Mouse (Mus musculus) spleen, adult 2 months (tissue): Measurements from ENCODE around the gene 1190005I06Rik. TPM values are rescaled to one million over a fixed set of nuclear protein-coding genes. Genes with fewer than 3 reads are reported as not detected.

Experiments used
- DNase-seq, 2 experiments: peaks; one replicate each; pipeline versions ENCODE4 v3.0.0 to v3.0.0-alpha.2; 2012 to 2021; ENCODE audit warnings: low spot score in 2 of 2, low read depth in 1 of 2
- H3K27ac ChIP-seq: fragments of 200-500 bp; 2 replicates; pipeline ENCODE4 v1.5.1; 2012; ENCODE audit warnings: low read length, inconsistent platforms; ENCODE audit not compliant: insufficient read depth
- H3K27me3 ChIP-seq: fragments of 200-500 bp; 2 replicates; pipeline ENCODE4 v1.6.1; 2012; ENCODE audit warnings: mild to moderate bottlenecking, moderate library complexity, low read length, inconsistent platforms; ENCODE audit not compliant: control insufficient read depth, insufficient read depth
- H3K36me3 ChIP-seq: fragments of 200-500 bp; 2 replicates; pipeline ENCODE4 v1.6.1; 2012; ENCODE audit warnings: mild to moderate bottlenecking, low read length, inconsistent platforms; ENCODE audit not compliant: control insufficient read depth, insufficient read depth
- H3K4me1 ChIP-seq: fragments of 200-500 bp; 2 replicates; pipeline ENCODE4 v1.6.1; 2011; ENCODE audit warnings: inconsistent platforms; ENCODE audit not compliant: control insufficient read depth, insufficient read depth, insufficient read length
- H3K4me3 ChIP-seq: fragments of 200-500 bp; 2 replicates; pipeline ENCODE4 v1.5.1; 2011; ENCODE audit warnings: mild to moderate bottlenecking, inconsistent platforms; ENCODE audit not compliant: insufficient read depth, insufficient read length; ENCODE audit errors: extremely low read depth
- CTCF ChIP-seq: fragments of 200-500 bp; IDR thresholded peaks from 2 replicates; pipeline ENCODE4 v1.5.1; 2011; ENCODE audit warnings: mild to moderate bottlenecking, inconsistent platforms; ENCODE audit not compliant: insufficient read depth, insufficient read length, insufficient replicate concordance; ENCODE audit errors: extremely low read depth
- POLR2A ChIP-seq: fragments of 200-500 bp; IDR thresholded peaks from 2 replicates; pipeline ENCODE4 v1.6.1; 2011; ENCODE audit warnings: low read depth, low read length, inconsistent platforms
- WGBS: fragments of 180-500 bp; shearing (Covaris S2); methylation state at CpG from one replicate; pipeline ENCODE4 v1.1.7; 2018; 5-methylcytosine and 5-hydroxymethylcytosine counted together
- polyA plus RNA-seq: library from polyadenylated mRNA; depleted of rRNA; stranded (reverse); fragments of >200 nt; gene quantifications from 2 replicates; pipeline ENCODE4 v1.2.3, GENCODE M21; 2012

The 1190005I06Rik gene
- polyA plus RNA-seq, 1 experiment = 0.42 TPM

DNA sequence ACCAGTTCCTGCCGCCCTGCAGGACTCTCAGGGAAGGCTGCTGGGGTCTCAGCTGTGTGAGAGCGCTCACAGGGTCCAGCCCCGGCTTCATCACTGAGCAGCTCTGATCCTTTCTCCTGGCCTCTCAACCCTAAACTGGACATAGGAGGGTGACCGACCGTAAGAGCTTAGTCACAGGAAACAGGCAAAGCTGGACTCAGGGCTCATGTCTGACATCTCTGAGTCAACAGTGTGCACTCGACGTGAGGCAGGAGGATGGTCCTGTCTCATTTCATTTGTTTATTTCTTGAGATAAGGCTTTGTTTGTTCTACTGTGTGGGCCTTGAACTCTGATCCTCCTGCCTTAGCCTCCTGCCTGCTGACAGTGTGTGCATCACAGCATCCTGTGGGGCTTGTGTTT is 27.0 kb downstream of the 1190005I06Rik start:
- H3K4me1 ChIP-seq = no peaks in the 10 kb centered on the region
- no peaks in the 10 kb centered on the region for H3K27me3 ChIP-seq
- no peak for DNase-seq
- TF ChIP-seq POLR2A = no peak
- TF ChIP-seq CTCF = no peak
- no peak overlapping the region for H3K27ac ChIP-seq
- H3K36me3 ChIP-seq = no peaks in the 10 kb centered on the region
- 85% methylated on average over 7 of the region's 7 CpGs for WGBS
- H3K4me3 ChIP-seq = no peak overlapping the region

DNA sequence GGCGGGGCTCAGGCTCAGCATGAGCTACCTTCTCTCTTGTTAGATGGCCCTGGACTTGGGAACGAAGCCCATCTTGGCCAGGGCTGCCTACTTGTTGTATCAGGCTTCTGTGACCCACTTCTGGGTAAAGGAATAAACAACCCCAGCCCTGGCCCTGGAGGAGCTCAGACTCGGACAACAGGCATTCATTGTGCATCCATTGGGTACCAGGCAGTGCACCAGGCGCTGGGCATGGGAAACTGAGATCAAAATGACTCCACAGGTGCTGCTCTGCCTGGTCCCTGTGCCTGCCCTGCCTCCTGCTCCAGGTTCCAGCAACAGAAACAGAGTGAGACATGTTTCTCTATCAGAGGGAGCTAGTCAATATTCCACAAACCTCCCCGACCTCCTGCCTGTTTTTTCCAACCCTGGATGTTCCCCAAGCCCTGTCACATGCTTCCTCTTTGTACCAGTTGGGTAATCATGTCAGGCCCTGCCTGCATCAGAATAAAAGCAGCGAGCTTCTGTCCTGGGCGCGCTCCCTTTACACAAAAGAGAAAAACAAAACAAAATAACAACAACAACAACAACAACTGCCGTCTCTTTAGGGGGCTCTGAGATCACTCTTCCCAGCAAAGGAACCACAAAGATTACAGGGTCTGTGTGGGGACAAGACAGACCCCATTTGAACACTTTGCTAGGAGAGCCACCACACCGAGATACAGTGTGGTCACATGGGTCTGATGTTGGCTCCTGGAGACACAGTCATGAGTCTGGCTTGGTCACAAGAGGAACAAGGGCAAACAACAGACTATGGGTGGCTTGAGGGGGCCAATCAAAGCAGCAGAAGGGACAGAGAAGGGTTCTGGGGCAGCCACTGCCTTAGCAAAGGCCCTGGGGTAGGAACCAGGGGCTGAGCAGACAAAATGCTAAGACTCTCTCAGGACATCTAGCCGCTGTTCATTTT is 27.9 kb downstream of the 1190005I06Rik start:
- no peaks in the 10 kb centered on the region for H3K27me3 ChIP-seq
- no peaks in the 10 kb centered on the region for H3K36me3 ChIP-seq
- no peak for DNase-seq
- 72% methylated on average over 11 of the region's 11 CpGs for WGBS
- no peak overlapping the region for H3K27ac ChIP-seq
- no peak overlapping the region for H3K4me3 ChIP-seq
- TF ChIP-seq POLR2A (no peak), CTCF (no peak)
- H3K4me1 ChIP-seq = no peaks in the 10 kb centered on the region

DNA sequence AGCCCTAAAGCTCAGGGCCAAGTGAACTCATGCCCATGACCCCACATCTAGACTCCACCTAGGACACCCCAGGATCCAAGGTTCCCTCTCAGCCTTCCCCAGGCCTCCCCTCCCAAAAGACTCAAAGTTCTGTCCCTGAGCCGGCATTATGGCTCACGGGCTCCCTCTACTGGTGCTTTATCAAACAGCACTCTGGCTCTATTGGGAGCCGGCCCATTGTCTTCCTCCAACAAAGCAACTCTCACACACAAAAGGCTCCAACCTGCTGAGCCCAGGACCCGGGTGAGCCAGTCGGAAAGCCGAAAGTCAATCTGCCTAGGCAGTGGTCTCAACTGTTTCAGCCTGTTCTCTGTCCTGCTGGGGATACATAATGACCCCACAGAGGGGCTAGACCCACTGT is 29.3 kb downstream of the 1190005I06Rik start:
- H3K36me3 ChIP-seq = no peaks in the 10 kb centered on the region
- no peaks in the 10 kb centered on the region for H3K27me3 ChIP-seq
- TF ChIP-seq POLR2A = no peak
- peak; percentile 77; the same call in 1 of the 2 replicates for TF ChIP-seq CTCF
- no peak overlapping the region for H3K27ac ChIP-seq
- DNase-seq = peak; percentile 25 to 56
- no peak overlapping the region for H3K4me3 ChIP-seq
- WGBS = 1% methylated on average over 6 of the region's 6 CpGs
- H3K4me1 ChIP-seq = no peaks in the 10 kb centered on the region

DNA sequence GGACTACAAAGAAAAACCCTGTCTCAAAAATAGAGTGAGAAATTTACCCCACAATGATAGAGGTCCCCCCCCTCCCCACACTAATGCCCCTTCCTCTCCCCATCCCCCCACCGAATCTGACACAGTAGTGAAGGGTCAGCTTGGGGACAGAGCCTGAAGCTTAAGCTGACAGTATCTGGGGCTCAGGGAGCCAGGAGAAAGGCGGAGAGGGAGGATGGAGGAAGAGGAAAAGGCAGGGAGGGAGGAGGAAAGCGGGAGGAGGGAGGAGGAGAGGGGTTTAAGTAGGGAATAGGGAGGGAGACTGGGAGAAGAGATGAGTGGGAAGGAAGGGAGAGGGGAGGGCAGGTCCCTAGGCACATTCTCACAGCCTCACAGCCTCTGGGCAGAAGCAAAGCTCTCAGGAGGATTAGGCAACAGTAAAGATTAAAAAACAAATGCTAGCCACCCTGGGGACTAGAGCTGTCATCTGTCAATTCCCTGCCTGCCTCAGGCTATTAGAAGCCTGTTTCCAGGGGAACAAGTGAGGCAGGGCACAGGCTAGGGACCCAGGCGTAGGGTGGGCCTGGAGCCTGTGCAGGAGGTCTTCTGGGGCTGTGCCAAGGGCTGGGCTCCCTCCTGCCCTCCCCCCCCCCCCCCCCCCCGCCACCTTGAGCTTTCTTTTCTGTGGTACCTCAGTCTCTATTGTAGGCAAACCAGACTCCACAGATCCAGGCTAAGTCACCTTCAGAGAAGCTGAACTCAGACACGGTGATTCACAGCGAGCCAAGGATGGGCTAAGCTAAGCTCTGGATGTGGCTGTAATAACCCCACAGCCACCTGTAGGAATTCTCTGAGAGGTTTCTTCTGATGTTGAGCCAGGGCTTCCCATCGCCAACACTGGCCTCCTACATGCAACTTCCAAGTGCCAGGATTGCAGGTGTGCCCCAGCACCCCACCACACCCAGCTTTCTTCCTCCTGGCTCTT is 30.5 kb downstream of the 1190005I06Rik start:
- TF ChIP-seq POLR2A (no peak), CTCF (no peak)
- Histone ChIP-seq H3K27ac (no peak overlapping the region), H3K36me3 (no peaks in the 10 kb centered on the region), H3K4me1 (no peaks in the 10 kb centered on the region), H3K27me3 (no peaks in the 10 kb centered on the region), H3K4me3 (no peak overlapping the region)
- 89% methylated on average over 7 of the region's 8 CpGs for WGBS
- no peak for DNase-seq

DNA sequence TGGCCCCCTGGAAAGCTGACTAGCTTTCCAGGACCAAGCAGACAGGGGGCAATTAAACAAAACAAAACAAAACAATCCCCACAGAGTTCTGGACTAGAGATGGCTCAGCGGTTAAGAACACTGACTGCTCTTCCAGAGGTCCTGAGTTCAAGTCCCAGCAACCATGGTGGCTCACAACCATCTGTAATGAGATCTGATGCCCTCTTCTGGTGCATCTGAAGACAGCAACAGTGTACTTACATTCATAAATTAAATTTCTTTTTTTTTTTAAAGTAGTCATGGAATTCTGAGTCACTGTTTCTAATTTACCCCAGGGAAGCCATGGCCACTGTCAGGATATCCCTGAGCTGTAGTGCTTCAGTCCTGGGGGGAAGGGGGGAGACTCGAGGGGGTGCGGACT is 32.9 kb downstream of the 1190005I06Rik start:
- TF ChIP-seq CTCF (no peak), POLR2A (no peak)
- Histone ChIP-seq H3K4me3 (no peak overlapping the region), H3K36me3 (no peaks in the 10 kb centered on the region), H3K4me1 (no peaks in the 10 kb centered on the region), H3K27ac (no peak overlapping the region), H3K27me3 (no peaks in the 10 kb centered on the region)
- no peak for DNase-seq
- WGBS = 88% methylated on average over 3 of the region's 3 CpGs

DNA sequence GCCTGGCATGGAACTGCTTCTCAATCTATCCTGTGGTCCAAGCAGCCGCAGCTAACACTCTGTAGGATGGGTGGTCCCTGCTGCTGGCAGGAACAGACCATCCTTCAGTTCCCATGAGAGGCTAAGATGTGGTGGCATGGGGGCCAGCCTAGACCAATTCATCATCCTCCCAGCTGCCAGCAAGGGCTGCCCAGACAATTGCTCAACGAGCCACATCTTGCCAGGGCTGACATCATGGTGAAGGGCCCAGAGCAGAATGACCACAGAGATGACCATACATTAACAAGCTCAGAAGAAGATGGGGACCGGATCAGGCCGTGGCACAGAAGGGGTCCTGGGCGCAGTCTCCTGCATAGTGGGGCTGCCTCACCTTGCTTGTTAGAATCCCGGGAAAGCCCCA is 36.6 kb downstream of the 1190005I06Rik start:
- no peaks in the 10 kb centered on the region for H3K36me3 ChIP-seq
- H3K27ac ChIP-seq = no peak overlapping the region
- H3K4me3 ChIP-seq = no peak overlapping the region
- DNase-seq = no peak
- no peaks in the 10 kb centered on the region for H3K27me3 ChIP-seq
- WGBS = 88% methylated on average over 6 of the region's 6 CpGs
- TF ChIP-seq POLR2A = no peak
- no peak for TF ChIP-seq CTCF
- H3K4me1 ChIP-seq = no peaks in the 10 kb centered on the region
